Mouse (Mus musculus): ENCODE measurements at regions not wholly inside any gene's neighbourhood (a gene's known extent, or its start where the extent isn't known, plus 50 kb on each side); places are given as distances from the start of the nearest gene placed in this dataset.

DNA sequence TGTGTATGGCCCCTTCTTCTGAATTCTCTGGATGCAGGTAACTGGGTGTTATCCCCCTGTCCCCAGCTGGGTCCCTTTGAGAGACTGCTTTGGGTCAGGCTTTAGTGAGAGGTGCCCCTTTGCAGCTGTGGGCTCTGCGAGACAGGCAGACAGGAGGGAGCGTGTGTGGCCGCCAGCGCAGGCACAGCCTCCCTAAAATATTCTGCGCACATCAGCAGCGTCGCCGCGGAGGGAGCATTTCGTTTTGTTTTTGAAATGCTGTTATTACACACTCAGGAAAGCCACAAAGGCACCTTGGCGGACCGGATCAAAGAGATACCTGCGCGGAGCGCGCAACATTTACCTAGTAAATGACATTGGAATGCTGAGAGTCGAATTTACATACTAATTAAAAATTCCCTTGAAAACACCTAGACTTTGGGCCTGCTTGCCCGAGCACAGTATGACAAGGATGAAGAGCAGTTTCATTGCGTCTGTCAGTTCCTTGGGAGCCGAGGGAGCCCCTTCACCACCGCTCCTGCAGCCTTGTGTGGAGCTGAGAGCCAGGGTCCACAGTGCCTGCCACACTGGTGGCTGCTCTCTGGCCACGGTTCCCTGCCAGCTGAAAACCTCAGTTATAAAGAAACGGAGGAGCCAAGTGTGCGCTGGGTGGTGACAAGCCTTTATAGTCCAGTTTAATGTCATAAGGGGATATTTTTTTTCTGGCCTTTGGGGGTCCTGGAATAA is 89.3 kb upstream of the Pmepa1 start:
- TF ChIP-seq POLR2A (IDR thresholded peaks at IDR 0.05; ENCODE audit: borderline replicate concordance, extremely low read depth, insufficient read depth, insufficient read length): no peak
- DNase-seq (ENCODE audit: low spot score) (no peak), ATAC-seq (ENCODE audit: low FRiP score, low read depth) (no peak)
- Histone ChIP-seq H3K36me3 (ENCODE audit: control insufficient read depth, insufficient read depth, low read length) (no peaks in the 10 kb centered on the region), H3K27me3 (ENCODE audit: control insufficient read depth, insufficient read depth, low read length) (no peaks in the 10 kb centered on the region; the same call in 1 of the 2 replicates), H3K27ac (replicated peaks; ENCODE audit: low read depth, low read length) (no peak overlapping the region), H3K9me3 (ENCODE audit: control insufficient read depth, low read length) (no peaks in the 10 kb centered on the region), H3K9ac (ENCODE audit: low read depth, low read length, severe bottlenecking) (peak overlapping the region; percentile 1; the same call in 1 of the 2 replicates), H3K4me3 (replicated peaks; ENCODE audit: low read length) (no peak overlapping the region), H3K4me2 (replicated peaks; ENCODE audit: low read depth, low read length, severe bottlenecking) (peak overlapping the region; percentile 16), H3K4me1 (ENCODE audit: control insufficient read depth, insufficient read depth, low read length) (peaks cover 29% of the 10 kb centered on the region)
- 5% methylated on average over 24 of the region's 24 CpGs for WGBS

DNA sequence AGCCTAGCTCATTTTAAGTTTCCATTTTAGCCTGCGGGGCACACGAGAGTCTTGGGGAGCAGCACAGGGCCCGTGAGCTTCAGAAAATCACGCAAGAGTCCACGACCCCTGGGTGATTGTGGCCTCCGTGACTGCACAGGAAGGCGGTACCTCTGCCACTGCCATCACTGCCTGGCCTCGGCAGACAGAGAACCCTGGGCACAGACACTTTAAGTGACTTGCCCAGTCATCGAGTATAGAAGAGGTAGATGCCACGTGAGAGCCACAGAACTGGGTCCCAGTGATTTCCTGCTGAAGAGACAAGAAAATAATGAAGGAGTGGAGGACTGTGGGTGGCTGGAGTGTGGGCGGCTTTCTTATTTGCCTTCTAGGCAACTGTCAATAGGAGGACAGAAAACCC is 90.4 kb upstream of the Pmepa1 start:
- Histone ChIP-seq H3K36me3 (ENCODE audit: control insufficient read depth, insufficient read depth, low read length) (no peaks in the 10 kb centered on the region), H3K4me2 (replicated peaks; ENCODE audit: low read depth, low read length, severe bottlenecking) (no peak overlapping the region), H3K27ac (replicated peaks; ENCODE audit: low read depth, low read length) (no peak overlapping the region), H3K27me3 (ENCODE audit: control insufficient read depth, insufficient read depth, low read length) (no peaks in the 10 kb centered on the region; the same call in 1 of the 2 replicates), H3K4me1 (ENCODE audit: control insufficient read depth, insufficient read depth, low read length) (peaks cover 29% of the 10 kb centered on the region), H3K9ac (ENCODE audit: low read depth, low read length, severe bottlenecking) (no peak overlapping the region), H3K9me3 (ENCODE audit: control insufficient read depth, low read length) (peaks cover 2% of the 10 kb centered on the region), H3K4me3 (replicated peaks; ENCODE audit: low read length) (no peak overlapping the region)
- ATAC-seq (ENCODE audit: low FRiP score, low read depth): no peak
- no peak for TF ChIP-seq POLR2A (IDR thresholded peaks at IDR 0.05; ENCODE audit: borderline replicate concordance, extremely low read depth, insufficient read depth, insufficient read length)
- no peak for DNase-seq (ENCODE audit: low spot score)
- 71% methylated on average over 11 of the region's 11 CpGs for WGBS

DNA sequence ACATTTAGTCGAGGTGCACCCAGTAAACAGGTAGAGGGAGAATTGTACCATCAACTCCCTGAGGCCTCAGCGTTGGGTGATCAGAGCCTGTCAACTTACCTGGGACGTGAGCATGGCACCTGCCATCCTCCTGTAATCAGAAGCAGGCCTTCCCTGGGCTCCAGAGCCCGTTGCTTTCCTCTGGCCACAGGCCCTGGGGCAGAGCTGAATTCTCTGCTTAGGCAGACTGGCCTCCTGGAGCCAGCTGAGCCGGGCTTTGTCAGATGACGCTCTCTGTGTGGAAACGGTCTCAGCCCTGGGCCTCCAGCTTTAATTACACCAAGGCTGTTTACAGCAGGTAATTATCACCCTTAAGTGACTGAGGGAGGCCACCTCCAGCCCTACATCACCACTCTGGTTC is 92.6 kb upstream of the Pmepa1 start:
- ATAC-seq (ENCODE audit: low FRiP score, low read depth): no peak
- WGBS: 21% methylated on average over 7 of the region's 7 CpGs
- DNase-seq (ENCODE audit: low spot score): no peak
- peaks cover 29% of the 10 kb centered on the region for H3K4me1 ChIP-seq (ENCODE audit: control insufficient read depth, insufficient read depth, low read length)
- no peaks in the 10 kb centered on the region for H3K36me3 ChIP-seq (ENCODE audit: control insufficient read depth, insufficient read depth, low read length)
- H3K27me3 ChIP-seq (ENCODE audit: control insufficient read depth, insufficient read depth, low read length): no peaks in the 10 kb centered on the region; the same call in 1 of the 2 replicates
- peaks cover 9% of the 10 kb centered on the region for H3K9me3 ChIP-seq (ENCODE audit: control insufficient read depth, low read length)
- no peak for TF ChIP-seq POLR2A (IDR thresholded peaks at IDR 0.05; ENCODE audit: borderline replicate concordance, extremely low read depth, insufficient read depth, insufficient read length)
- H3K9ac ChIP-seq (ENCODE audit: low read depth, low read length, severe bottlenecking): no peak overlapping the region
- H3K4me2 ChIP-seq (replicated peaks; ENCODE audit: low read depth, low read length, severe bottlenecking): no peak overlapping the region
- H3K4me3 ChIP-seq (replicated peaks; ENCODE audit: low read length): no peak overlapping the region
- H3K27ac ChIP-seq (replicated peaks; ENCODE audit: low read depth, low read length): no peak overlapping the region

DNA sequence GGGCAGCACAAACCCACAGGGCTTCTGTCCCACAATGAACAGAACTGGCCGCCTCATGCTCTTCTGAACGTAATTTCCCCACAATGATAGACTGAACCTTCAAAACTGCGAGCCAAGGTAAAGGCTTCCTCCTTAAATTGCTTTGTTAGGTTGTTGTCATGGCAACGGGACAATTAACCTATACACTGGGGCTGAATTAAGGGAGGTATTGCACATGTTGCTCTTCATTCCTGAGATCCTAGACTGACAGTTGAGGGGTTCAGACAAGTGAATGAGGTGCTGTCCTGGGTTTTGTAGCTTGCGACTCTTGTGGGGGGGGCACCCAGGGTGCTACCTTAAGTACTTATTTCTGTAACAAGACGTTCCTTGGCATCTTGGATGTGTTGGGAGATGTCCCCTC is 100.6 kb upstream of the Pmepa1 start:
- Histone ChIP-seq H3K36me3 (ENCODE audit: control insufficient read depth, insufficient read depth, low read length) (no peaks in the 10 kb centered on the region), H3K9ac (ENCODE audit: low read depth, low read length, severe bottlenecking) (no peak overlapping the region), H3K4me2 (replicated peaks; ENCODE audit: low read depth, low read length, severe bottlenecking) (no peak overlapping the region), H3K9me3 (ENCODE audit: control insufficient read depth, low read length) (peaks cover 5% of the 10 kb centered on the region), H3K4me1 (ENCODE audit: control insufficient read depth, insufficient read depth, low read length) (peaks cover 32% of the 10 kb centered on the region), H3K27ac (replicated peaks; ENCODE audit: low read depth, low read length) (no peak overlapping the region), H3K27me3 (ENCODE audit: control insufficient read depth, insufficient read depth, low read length) (no peaks in the 10 kb centered on the region), H3K4me3 (replicated peaks; ENCODE audit: low read length) (no peak overlapping the region)
- no peak for DNase-seq (ENCODE audit: low spot score)
- ATAC-seq (ENCODE audit: low FRiP score, low read depth): no peak
- TF ChIP-seq POLR2A (IDR thresholded peaks at IDR 0.05; ENCODE audit: borderline replicate concordance, extremely low read depth, insufficient read depth, insufficient read length): no peak
- WGBS: 84% methylated on average over 6 of the region's 6 CpGs

DNA sequence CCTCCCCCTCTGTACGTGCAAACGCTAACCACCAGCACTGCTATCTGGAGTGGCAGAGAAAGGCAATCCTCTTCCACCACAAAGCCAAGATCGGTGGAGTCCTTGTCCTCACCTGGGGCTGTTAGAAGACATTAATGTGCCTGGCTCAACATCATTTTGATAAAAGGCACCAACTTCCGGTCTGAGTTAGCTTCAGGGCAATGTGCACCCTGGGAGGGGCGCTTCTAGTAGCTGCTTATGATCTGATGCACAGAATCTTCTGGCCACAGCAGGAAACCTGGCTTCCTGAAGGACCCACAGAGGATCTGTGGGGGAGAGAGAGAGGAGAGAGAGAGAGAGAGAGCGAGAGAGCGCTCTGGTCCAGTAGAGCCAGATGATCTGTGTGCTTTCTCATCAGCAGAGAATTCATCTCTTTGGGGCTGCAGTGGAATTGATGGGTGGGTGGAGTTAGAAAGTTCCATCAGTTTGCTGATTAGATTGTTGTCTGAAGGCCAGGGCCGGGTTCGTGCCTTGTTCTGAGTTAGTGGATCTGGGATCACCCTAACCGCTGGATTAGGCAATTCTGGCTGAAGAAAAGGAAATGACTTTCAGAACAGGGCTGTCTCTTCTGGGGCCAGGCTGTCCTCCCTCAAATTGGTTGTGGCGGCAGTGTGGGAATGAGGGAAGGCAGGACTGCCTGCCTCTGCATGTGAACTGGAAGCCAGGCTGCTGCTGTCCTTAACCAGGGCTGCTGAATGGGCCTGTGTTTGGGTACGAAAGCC is 101.3 kb upstream of the Pmepa1 start:
- peak; percentile 41 for DNase-seq (ENCODE audit: low spot score)
- no peaks in the 10 kb centered on the region for H3K36me3 ChIP-seq (ENCODE audit: control insufficient read depth, insufficient read depth, low read length)
- peaks cover 32% of the 10 kb centered on the region for H3K4me1 ChIP-seq (ENCODE audit: control insufficient read depth, insufficient read depth, low read length)
- no peaks in the 10 kb centered on the region for H3K27me3 ChIP-seq (ENCODE audit: control insufficient read depth, insufficient read depth, low read length)
- TF ChIP-seq POLR2A (IDR thresholded peaks at IDR 0.05; ENCODE audit: borderline replicate concordance, extremely low read depth, insufficient read depth, insufficient read length): no peak
- peak; percentile 20; the same call in 1 of the 2 replicates for ATAC-seq (ENCODE audit: low FRiP score, low read depth)
- 46% methylated on average over 10 of the region's 12 CpGs for WGBS
- H3K9ac ChIP-seq (ENCODE audit: low read depth, low read length, severe bottlenecking): no peak overlapping the region
- no peak overlapping the region for H3K4me3 ChIP-seq (replicated peaks; ENCODE audit: low read length)
- no peaks in the 10 kb centered on the region for H3K9me3 ChIP-seq (ENCODE audit: control insufficient read depth, low read length)
- H3K27ac ChIP-seq (replicated peaks; ENCODE audit: low read depth, low read length): peak overlapping the region; percentile 38; the same call in 1 of the 2 replicates
- no peak overlapping the region for H3K4me2 ChIP-seq (replicated peaks; ENCODE audit: low read depth, low read length, severe bottlenecking)

Measured in limb, embryonic 14.5 days (tissue).